Mouse (Mus musculus): ENCODE results near the gene Fam89b.
A peak's percentile ranks its signal among the peaks of the same experiment; 100 is the strongest.

The Fam89b gene

DNA sequence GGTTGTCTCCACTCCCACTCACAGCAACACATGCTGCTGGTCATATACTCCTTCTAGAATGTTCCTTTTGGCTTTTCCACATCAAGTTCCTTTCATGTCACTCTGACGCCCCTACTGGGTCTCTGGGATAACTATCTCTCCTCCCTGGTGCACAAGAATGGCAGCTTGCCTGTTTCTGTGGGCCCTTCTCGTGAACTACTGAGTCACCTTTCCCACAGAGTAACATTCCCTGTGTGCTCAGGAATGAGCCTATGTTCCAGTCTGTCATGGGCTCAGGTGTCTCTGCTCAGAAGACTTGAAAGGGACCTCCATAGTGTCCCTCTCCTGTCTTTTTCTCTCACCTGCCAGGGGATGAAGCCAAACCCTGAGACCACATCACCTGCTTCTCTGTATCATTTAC lies 10.0 kb upstream of the Fam89b start:
- no peak for DNase-seq (ENCODE audit: low spot score in 2 of 2)

DNA sequence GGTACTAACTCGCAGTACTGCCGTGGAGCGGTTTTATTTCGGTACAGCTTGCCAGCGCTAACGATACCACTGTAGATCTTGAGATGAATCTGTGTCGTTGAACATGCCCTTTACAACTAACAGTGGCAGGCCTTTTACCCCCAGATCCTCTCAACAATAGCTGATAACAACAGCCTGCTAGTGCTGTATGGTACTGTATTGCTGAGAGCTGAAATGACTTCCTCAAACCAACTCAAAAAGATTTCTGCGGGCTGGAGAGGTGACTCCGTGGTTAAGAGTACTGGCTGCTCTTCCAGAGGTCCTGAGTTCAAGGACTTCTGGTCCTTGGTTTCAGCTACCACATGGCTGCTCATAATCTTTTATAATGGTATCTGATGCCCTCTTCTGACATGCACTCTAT lies 4.9 kb upstream of the Fam89b start:
- DNase-seq (ENCODE audit: low spot score in 2 of 2) = no peak

DNA sequence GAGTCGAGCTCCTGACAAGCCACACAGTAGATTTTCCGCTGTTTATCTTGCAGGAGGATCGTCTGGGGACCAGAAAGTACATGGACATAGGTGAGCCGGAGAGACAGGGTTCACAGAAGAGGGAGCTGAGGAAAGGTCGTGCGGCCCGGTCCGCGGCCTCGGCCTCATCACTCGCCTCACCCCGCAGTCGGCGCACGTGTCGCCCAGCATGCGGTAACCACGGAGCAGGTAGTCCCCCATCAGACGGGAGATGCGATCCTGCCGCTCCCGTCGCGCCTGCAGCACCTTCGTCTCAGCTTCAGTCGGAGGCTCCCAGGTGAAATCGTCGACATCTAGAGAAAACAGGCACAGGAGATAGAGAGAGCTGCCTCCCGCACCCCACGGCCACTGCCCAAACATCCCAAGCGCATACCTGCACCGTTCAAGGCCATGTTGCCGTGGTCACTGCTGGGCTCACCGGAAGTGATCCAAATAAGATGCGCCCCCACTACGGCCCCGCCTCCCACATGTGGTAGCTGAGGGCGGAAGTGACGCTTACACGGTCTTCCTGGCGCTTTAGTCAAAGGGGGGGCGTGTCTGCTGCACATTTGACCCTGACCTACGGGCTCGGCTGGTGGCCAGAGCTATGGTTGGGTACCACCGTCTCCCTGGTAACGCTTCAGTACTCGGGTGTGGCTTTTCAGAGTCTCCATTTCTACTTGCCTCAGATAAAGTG lies 2.0 kb upstream of the Fam89b start:
- DNase-seq (ENCODE audit: low spot score in 2 of 2) = peak; percentile 72 to 91

GRCm38 (mm10) chr19:5730314-5731186 lies 1.1 kb upstream of the Fam89b start:
- peak in 1 of 2 experiments; percentile 74 for DNase-seq (ENCODE audit: low spot score in 2 of 2)

DNA sequence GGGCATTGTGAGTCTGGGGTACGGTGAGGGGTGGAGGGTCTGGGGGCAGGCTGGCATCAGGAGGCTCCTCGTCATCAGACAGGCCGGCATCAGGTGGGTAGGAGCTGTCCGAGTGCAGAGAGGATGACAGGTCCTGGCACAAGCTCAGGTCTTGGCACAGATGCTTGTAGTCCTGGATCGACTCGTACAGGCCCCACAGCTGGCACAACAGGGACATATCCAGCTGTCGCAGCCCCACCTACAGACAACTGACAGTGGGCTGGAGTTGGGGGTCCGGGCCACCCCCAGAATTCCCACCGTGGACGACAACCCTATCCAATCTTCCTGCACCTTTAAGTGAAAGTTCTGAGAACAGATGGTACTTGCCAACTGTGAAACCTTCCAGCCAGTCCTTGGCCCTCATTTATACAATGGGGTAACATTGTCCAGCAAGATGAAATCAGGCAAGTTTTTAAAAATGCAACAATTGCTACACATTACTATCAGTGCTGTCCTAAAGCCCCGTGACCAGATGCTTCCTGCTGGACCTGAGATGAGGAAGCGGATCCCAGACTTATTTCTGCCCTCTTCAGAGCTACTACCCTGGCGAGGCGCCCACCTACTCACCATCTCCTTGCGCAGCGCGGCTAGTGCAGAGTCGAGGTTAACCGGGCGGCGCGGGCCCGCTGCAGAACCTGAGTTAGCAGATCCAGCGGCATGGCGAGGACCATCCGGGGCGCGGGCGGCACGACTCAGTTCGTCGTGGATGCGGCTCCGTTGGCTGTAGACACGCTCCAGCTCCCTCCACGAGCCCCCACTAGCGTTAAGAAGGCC lies 616 bp downstream of the Fam89b start:
- DNase-seq (ENCODE audit: low spot score in 2 of 2) = peak; percentile 49 to 69

- peak; percentile 96 to 98 for DNase-seq (ENCODE audit: low spot score in 2 of 2)
Measured at GRCm38 (mm10) chr19:5727701-5728100, 1.8 kb downstream of the Fam89b start.

DNA sequence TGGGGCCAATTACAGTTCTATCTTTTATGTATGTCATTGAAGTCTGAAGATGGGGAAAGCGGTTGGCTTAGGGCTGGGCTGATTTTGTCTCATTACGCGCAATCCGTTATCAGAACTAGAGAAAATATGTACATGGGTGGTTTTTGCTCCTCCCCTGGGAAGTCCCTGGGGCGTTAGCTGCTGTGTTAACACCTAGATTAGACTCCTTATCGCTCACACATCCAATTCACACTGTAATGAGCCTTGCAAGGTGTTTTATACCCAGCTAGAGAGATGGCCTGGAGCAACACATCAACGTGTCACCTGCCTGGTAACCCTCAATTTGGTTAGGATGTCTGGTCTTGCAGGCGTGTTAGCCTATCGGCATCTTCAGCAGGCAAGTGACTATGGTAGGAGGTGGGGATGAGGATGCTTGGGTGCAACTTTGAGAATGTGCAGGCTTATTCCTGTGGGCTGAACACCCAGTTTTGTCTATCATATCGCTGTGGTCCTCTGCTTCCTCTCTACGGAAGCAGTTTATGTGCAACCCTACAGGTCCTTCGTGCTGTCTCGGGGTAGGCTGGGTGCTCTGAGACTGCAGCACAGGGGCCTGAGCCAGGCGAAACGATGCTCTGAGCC lies 2.4 kb downstream of the Fam89b start:
- peak; percentile 62 to 66 for DNase-seq (ENCODE audit: low spot score in 2 of 2)

DNA sequence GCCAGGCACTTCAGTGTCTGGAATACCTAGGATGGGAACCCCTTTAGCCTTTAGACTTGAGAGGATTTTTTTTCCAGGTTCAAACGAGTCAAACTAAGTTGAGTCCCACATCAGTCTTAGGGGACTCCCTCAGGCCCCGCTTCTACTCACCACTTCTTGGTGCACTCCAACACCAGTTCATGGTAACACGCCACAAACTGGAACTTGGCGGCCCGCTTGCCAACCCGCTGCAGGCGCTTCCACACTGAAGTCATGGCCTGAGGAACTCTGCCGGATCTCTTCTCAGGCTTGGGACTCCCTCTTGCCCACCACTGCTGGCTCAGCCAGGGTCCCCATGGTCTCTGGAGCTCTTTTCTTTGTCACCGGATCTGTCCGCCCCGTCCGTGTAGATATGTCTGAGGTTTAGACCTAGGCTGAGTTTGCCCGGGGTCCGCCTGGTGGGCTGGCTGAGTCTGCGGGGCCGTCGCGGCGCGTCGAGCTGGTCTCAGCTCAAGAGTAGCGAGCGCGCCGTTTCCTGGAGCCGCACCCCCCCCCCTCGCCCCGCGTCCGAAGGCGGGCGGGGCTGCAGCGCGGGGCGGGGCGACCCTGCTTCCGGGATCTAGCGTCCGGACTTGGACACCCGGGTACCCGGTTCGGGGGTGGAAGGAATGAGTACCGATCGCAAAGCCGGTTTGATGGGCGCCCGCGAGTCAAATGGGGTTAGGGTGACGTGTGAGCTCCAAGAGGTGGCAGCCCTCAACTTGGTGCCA lies 3.5 kb downstream of the Fam89b start, which contains the start of gene Ehbp1l1:
TSS of gene Ehbp1l1 (minus strand) at position 551 of the 749 bp plus-strand sequence.
- peak; percentile 85 to 88 for DNase-seq (ENCODE audit: low spot score in 2 of 2)

DNA sequence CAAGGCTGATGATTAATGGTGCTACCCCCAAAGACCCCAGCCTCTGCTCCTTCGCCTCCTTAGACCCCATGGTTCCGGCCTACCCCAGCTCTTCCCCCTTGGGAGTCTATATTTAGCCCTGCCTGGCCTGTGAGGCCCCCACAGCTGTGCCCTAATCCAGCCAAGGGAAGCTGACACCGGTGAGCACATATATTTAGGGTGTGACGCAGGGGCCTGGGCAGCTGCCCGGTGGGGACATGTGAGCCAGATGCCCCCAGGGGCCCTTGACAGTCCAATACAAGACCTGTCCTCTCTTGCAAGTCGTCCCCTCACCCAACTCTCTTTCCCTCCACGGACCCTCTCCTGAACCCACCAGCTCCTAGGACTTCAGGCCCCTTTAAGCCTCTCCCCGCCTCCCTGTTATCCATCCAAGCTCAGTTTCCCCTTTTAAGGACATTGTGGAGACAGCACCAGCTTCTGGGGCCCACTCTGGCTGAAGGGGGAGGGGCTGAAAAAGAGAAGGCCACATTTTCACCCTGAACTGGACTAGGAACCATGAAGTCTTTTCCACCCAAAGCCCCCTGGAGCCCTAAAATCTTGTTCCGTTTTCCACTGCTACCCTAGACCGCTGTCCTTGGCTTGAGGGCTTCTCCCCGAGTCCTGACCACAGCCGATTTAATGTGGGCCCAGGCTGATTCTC lies 4.3 kb downstream of the Fam89b start:
- DNase-seq (ENCODE audit: low spot score in 2 of 2) = peak; percentile 59 to 73

GRCm38 (mm10) chr19:5724549-5724941 lies 4.9 kb downstream of the Fam89b start:
- peak in 1 of 2 experiments; percentile 86 for DNase-seq (ENCODE audit: low spot score in 2 of 2)

GRCm38 (mm10) chr19:5723934-5724548 lies 5.4 kb downstream of the Fam89b start:
- peak; percentile 30 to 51 for DNase-seq (ENCODE audit: low spot score in 2 of 2)

GRCm38 (mm10) chr19:5722848-5723425 lies 6.5 kb downstream of the Fam89b start:
- peak; percentile 62 to 67 for DNase-seq (ENCODE audit: low spot score in 2 of 2)

- no peak for DNase-seq (ENCODE audit: low spot score in 2 of 2)
Measured at GRCm38 (mm10) chr19:5721233-5721632, 8.2 kb downstream of the Fam89b start.

DNA sequence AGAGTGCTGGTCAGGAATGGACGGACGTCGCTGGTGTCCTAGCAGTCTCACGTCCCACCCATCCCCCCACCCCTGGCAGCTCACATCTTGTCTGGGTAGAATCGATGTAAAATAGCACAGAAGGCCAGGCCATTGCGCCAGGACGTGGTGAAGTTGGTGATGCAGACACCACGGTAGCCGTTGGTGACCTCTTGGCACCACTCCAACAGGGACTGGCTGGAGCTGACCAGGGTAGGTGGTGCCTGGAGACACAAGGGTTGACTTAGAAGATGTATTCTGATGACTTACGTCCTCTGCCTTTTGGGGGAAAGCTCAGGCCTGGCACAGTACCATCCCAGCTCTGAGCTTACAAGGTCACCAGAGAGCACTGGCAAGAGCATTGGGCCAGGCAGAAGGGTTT lies 12.5 kb downstream of the Fam89b start:
- peak in 1 of 2 experiments; percentile 26 for DNase-seq (ENCODE audit: low spot score in 2 of 2)

DNA sequence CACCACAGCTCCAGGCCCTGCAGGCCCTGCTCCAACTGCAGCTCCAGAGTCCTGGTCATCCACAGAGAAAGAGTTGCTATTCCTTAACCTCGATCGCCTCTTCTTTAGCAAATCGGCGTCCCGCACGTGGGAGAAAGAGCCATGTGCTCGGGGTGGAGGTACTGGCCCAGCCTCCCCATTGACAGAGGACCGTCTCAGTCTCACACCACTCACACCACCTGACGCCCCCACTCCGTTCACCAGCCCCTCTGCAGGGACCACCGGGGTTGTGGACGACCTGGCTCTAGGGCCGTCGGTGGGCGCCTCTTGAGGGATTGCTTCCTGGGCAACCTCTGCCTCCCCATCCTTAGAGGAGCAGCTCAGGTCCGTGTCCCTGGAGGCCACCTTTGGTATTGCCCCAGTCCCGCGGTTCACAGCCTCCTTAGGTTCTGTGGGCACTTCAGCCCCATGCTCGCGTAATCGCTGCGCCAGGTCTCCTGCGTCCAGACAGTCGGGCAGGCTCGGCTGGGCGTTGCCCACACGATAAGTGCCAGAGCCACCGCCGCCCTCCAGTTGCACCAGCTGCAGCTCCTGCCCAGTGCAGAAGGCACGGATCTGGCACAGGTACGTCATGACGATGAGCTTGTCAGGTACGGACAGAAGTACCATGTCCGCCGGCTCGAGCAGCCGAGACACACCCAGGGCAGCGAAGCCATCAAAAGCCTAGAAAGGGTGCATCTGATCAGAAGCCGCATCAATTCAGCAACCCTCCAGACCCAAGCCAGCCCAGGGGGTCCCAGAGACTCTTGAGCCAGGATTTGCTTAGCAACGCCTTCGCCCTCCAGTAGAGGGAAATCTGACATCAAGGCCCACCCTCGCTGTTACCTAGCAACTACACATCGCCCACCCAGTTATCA lies 13.4 kb downstream of the Fam89b start:
- DNase-seq (ENCODE audit: low spot score in 2 of 2) = peak; percentile 48 to 82

GRCm38 (mm10) chr19:5713730-5714129 lies 15.7 kb downstream of the Fam89b start:
- peak in 1 of 2 experiments; percentile 53 for DNase-seq (ENCODE audit: low spot score in 2 of 2)

DNA sequence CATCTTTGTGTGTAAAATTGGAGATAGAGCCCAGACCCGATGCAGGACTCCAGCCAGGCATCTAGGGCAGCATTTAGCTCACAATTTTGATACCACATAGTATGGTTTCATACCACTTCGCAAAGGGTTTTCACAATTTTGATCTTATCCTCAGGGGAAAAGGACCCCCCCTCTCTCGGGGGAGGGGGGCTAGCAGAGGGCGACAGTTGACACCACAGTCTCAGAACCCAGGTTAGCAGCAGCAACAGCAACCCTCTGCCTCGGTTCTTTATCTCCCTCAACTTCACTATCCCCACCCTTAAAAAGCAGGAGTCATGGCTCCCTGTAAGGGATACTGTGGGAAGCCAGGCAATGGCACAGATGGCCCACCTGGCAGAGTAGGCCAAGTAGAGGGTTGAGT lies 16.2 kb downstream of the Fam89b start:
- DNase-seq (ENCODE audit: low spot score in 2 of 2) = no peak

DNA sequence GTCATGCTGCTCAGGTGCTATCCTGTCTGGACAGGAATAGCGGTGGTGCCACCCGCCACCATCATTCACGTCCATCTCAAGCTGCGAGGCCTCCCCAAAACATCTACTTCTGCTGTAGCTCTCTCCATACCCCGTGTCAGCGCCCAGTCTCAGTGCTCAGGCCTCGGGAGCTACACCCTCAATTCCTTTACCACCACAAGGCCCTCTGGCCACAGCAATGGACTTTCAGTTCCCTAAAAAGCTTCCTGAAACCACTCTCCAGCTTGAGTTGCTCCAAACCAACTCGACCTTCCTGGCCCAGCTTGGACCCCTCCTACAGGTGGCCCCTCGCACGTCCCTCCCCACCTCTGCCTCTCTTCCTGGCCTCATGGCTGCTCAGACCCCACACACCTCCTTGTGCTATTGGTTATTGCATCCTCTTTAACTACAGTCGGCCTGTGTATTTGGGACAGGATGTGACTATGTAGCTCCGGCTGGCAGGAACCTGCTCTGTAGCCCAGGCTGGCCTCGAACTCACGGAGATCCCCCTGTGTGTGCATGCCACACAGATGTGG lies 17.5 kb downstream of the Fam89b start:
- DNase-seq (ENCODE audit: low spot score in 2 of 2) = no peak

Data from spleen, postnatal 10 days (tissue).